Mouse (Mus musculus) embryo, embryonic 9.5 days (tissue): ENCODE measurements around the gene Mgam.
"Not testable (repeated sequence)": the region's sequence is repeated elsewhere in the genome, so short reads cannot be mapped to it uniquely, and the experiment has no call there.

Experiments used
- DNase-seq: peaks from one replicate; pipeline ENCODE4 v3.0.0-alpha.2; 2017; ENCODE audit errors: extremely low spot score

Mgam gene

GRCm38 (mm10) chr6:40728506-40728905 is 99.9 kb downstream of the Mgam start:
- DNase-seq, result not testable (repeated sequence)

- DNase-seq, result no peak
Measured at GRCm38 (mm10) chr6:40739545-40739944, 110.9 kb downstream of the Mgam start.

GRCm38 (mm10) chr6:40749030-40749429 is 120.4 kb downstream of the Mgam start:
- not testable (repeated sequence) for DNase-seq

GRCm38 (mm10) chr6:40755948-40756347 is 127.3 kb downstream of the Mgam start:
- no peak for DNase-seq

GRCm38 (mm10) chr6:40757346-40757745 is 128.7 kb downstream of the Mgam start:
- DNase-seq, result not testable (repeated sequence)

- DNase-seq, result no peak
Measured at GRCm38 (mm10) chr6:40774656-40775055, 146.0 kb downstream of the Mgam start.

GRCm38 (mm10) chr6:40778458-40778857 is 149.8 kb downstream of the Mgam start:
- no peak for DNase-seq

- no peak for DNase-seq
Measured at GRCm38 (mm10) chr6:40783637-40784036, 155.0 kb downstream of the Mgam start.

- DNase-seq, result no peak
Measured at GRCm38 (mm10) chr6:40784378-40784777, 155.7 kb downstream of the Mgam start.

GRCm38 (mm10) chr6:40795077-40795812 is 166.6 kb downstream of the Mgam start:
- no peak for DNase-seq

- no peak for DNase-seq
Measured at GRCm38 (mm10) chr6:40818237-40818902, 189.7 kb downstream of the Mgam start.
